Mouse (Mus musculus) monocyte, adult 2 months (primary cell): Measurements from ENCODE around the gene Ceacam16.

Source experiments
- DNase-seq, 2 experiments: peaks; one replicate each; pipeline ENCODE4 v3.0.0; 2022; ENCODE audit warnings: low spot score in 2 of 2, low read depth in 1 of 2

Ceacam16 gene

GRCm38 (mm10) chr7:19817382-19818105, 43.6 kb downstream of the Ceacam16 start:
- DNase-seq = peak; percentile 67 to 84

DNA sequence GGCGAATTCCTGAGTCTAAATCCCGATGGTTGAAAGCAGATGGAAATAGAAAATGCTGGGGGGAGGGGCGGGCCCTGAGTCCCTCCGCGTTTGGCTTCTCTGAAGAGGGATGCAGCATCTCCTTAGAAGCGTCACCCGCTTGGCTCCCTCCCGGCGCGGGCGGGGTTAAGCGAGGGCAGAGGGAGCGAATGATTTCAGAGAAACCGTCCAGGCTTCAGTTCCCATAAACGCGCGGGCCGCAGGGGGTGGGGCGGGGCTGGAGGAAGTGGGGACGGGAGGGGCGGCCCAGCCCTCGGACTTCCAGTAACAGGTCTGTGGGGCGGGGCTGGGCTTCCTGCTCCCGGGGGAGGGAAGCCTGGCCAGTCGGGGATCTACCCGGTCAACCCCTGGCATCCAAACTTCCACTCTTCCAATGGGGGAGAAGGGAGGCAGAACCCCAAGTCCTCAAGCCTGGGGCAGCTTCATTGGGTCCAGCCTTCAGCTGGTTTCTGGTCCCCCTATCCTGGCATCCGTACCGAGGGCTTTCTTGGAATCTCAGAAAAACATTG, 44.8 kb downstream of the Ceacam16 start:
- peak; percentile 79 to 84 for DNase-seq

GRCm38 (mm10) chr7:19815296-19816223, 45.5 kb downstream of the Ceacam16 start:
- DNase-seq = no peak

DNA sequence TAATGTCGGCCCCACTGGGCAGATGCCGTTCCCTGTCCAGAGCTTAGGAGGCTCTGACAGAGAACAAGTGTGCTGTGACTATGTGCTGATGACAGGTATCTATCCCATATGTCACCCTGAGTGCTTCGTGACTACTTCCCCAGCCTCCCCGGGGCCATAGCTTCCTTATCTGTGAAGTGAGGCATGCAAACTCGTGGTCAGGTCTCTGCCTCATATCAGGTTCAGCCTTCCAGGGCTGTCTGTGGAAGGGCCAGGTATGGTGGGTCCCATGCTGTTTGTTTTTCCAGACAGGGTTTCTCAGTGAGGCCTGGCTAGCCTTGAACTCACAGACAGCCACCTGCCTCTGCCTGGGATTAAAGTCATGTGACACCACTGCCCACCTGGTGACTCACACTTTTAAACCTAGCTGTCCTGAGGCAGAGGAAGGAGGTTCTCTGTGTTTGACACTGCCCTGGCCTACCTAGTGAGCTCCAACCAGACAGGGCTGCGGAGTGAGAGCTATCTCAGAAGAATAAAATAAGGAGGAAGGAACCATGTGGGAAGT, 47.4 kb downstream of the Ceacam16 start:
- DNase-seq = no peak

- no peak for DNase-seq
These were observed 47.9 kb downstream of the Ceacam16 start for GRCm38 (mm10) chr7:19813161-19813560.

DNA sequence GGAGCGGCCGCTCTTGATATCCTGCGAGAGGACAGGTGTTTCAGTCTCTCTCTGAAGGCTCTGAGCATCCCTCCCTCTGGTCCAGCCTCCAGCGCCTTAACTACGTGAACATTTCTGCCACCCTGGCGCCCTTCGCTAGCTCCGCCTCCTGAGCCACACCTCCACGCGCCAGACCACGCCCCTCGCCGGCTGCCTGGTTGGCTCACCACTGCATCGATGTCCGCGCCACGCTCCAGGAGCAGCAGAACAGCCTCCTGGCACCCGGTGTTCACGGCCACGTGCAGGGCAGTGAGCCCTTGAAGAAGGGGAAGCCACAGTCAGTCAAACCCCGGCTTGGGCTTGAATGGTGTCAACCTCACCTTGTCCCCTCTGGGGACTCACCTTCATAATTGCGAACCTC, 50.0 kb downstream of the Ceacam16 start:
- DNase-seq = no peak

- no peak for DNase-seq
These were observed 51.7 kb downstream of the Ceacam16 start for GRCm38 (mm10) chr7:19809369-19809768.

DNA sequence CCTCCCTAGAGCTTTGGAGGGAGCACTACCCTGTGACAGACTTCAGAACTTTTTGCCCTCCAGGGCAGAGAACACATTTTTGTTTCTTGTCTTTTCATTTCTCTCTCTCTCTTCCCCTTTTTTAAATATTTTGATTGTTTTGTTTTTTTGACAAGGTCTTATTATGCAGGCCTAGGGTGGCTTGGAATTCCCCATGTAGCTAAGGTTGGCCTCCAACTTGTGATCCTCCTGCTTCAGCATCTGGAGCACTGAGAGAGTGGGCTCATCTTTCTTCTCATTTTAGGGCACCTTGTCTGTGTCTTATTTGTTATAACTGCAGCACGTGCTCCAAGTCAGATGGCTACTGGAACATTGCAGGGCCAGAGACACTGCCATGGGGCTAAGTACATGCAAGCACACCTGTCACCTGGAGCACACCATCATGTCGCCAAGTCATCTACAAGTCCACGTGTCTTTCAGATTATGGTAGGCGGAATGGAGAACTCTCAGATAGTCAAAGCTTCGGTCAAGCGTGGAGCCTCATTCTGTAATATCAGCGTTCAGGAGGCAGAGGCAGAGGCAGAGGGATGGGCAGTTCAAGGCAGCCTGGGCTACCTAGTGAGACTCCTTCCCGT, 54.6 kb downstream of the Ceacam16 start:
- DNase-seq = no peak

DNA sequence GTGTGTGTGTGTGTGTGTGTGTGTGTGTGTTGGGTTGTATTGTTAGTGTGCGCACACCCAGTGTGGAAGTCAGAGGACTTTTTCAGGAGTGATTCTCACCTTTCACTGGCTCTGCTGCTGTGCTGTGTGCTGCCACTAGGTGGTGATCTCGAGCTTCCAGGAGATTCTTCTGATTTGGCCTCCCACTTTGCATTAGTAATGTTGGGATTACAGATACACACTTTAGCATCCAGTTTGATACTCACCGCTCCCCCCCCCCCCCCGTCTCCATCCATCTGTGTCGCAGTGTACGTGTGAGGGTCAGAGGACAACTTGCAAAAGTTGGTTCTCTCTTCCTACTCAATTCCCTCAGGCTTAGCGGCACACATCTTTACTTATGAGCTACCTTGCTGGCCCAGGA, 58.1 kb downstream of the Ceacam16 start:
- peak in 1 of 2 experiments; percentile 60 for DNase-seq
